Mouse (Mus musculus): Measurements from ENCODE around the gene Eif4a1.

- TF ChIP-seq CTCF (IDR thresholded peaks at IDR 0.05; ENCODE audit: borderline replicate concordance, insufficient read depth, low read depth, low read length) (no peak), POLR2A (IDR thresholded peaks at IDR 0.05; ENCODE audit: borderline replicate concordance, insufficient read depth, low read length) (no peak)
Observed at GRCm38 (mm10) chr11:69684128-69684745, 12.0 kb upstream of the Eif4a1 start.
